Mouse (Mus musculus) colon, adult 2 months (tissue): ENCODE measurements around the gene Gpx1. TPM values are rescaled to one million over a fixed set of nuclear protein-coding genes. Genes with fewer than 3 reads are reported as not detected.

Experiments used
- polyA plus RNA-seq: library from polyadenylated mRNA; depleted of rRNA; stranded (reverse); fragments of >200 nt; gene quantifications from 2 replicates; pipeline ENCODE4 v1.2.3, GENCODE M21; 2012; rRNA removed

Gpx1 gene
- 1,237 and 1,448 TPM in 2 replicates for polyA plus RNA-seq

DNA sequence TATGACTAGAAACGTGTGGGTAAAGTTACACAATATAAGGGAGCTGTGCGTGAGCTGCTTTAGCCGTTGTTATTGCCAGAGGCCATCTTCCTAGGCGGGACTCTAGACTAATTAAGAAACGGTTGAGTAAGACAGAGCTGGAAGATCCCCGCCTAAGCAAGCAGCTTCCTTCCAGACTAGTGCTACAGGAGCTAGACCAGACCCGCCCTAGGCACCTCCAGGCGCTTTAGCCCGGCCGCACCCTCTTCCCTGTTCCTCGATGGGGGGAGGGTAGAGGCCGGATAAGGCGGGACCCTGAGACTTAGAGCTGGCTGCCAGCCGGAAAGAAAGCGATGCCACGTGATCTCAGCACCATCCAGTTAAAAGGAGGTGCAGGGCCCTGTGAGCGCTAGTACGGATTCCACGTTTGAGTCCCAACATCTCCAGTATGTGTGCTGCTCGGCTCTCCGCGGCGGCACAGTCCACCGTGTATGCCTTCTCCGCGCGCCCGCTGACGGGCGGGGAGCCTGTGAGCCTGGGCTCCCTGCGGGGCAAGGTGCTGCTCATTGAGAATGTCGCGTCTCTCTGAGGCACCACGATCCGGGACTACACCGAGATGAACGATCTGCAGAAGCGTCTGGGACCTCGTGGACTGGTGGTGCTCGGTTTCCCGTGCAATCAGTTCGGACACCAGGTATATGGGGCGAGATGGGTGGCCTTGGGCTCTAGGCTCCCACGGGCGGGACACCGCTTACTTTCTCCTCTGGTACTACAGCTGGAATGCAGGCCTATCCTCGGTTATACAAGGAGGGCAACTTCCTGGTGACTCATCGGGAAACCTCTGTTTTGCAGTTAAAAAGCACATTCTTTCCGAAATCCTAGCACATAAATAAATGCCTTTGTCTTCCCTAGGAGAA is at the start of gene Gpx1:
TSS of gene Gpx1 (plus strand) at position 18 of the 896 bp plus-strand sequence.

DNA sequence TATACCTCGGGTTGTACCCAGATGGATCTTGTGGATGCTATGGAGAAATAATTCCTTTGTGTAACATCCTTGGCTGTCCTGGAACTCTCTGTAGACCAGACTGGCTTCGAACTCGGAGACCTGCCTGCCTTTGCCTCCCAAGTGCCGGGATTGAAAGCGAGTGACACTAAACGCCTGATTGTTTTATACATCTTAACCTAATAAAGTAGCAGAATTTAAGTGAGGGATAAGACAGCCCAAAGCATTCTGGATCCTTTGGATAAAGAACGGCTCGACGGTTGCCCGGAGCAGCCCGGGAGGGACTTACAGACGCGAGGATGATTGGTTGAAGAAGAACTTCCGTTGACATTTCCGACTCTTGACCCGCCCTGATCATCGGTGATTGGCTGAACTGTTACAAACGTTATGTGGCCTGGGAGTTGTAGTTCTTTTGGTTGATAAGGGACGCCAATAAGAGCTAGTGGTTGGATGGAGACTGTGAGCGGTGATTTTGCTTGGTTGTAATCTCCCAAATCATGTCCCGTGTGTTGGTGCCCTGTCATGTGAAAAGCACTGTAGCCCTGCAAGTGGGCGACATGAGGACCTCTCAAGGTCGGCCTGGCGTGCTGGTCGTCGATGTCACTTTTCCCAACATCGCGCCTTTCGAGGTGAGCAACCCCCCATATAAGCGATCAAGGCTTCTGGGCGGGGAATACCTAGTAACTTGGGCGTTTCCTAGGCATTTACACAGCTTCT is 48.5 kb upstream of the Gpx1 start, which contains the start of gene Nicn1:
TSS of gene Nicn1 (plus strand) at position 414 of the 735 bp plus-strand sequence.

DNA sequence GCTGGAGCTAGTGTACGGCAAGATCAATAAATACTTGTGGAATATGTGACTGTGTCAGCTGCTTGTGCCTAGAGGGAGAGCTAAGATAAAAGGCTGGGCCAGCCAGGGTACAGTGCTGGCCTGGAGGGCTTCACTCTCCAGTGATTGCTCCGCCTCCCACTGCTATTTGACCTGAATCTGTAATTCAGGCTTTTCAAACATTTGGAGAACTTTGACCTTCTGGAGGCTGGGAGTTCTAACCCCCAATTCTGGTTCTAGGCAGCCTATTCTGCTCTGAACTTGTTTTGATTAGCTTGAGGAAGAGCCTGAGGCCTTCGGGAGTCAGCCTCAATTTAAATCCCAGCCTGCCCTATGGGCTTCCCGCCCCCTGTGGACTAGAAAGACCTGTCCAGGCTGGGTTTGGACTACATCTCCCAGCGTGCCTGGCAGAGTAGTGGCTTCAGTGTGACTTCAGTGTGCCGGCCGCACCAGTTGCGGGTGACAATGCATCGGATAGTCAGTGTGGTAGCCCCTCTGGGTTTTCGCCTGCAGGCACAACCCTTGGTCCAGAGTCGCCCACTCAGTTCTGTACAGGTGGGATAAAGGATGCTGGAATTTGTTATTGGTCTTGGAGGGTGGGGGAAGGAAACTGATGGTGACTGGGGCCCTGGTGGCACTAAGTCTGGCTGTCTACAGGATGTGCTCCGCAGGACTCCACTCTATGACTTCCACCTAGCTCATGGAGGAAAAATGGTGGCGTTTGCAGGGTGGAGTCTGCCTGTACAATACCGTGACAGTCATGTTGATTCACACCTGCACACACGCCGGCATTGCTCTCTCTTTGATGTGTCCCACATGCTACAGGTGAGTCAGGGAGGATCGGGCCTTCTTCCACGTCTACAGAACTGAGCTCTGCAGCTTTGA is 42.0 kb upstream of the Gpx1 start, which contains the start of gene Amt:
TSS of gene Amt (plus strand) at position 401 of the 903 bp plus-strand sequence.

DNA sequence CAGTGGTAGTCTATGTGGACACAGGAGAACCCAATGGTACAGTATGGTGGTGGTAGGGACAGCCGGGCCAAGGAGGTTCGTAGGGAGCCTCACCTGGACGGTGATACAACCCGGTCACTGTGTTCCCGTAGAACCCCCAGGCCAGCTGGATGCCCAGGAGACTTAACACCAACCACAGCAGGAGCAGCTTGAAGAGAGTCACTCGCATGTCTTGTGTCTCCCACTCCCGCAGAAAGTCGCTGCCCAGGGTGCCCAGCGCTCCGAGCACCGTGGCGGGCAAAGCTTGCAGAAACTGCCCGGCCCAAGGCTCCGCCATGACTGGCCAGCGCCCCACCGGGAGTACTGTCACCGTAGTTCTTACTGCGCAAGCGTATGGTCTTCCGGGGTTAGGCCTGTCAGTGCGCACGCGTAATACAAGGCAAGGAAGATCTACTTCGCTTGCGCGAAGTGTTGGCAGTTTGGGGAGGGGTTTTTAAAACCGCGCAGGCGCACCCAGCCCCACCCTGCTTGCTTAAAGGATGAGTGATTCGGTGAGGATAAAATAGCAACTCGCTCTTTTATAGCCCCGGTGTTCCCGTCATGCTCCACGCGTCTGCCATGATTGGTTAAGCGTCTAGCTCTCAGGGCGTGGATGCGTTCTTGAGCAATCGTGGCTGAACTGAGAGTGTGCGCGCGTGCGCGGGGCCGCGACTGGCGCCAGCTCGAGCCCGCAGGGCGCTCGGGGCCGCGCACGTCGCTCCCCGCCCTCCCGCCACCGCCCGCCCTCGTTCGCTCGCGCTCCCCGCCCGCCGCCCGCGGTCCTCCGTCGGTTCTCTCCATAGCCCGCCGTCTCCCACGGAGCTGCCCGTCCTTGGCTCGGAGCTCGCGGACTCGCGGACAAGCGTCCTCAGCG is 32.8 kb upstream of the Gpx1 start, which contains the start of the genes Rhoa and Tcta:
TSS of gene Rhoa (plus strand) at position 501 of the 892 bp plus-strand sequence.
TSS of gene Tcta (minus strand) at position 532 of the 892 bp plus-strand sequence.

DNA sequence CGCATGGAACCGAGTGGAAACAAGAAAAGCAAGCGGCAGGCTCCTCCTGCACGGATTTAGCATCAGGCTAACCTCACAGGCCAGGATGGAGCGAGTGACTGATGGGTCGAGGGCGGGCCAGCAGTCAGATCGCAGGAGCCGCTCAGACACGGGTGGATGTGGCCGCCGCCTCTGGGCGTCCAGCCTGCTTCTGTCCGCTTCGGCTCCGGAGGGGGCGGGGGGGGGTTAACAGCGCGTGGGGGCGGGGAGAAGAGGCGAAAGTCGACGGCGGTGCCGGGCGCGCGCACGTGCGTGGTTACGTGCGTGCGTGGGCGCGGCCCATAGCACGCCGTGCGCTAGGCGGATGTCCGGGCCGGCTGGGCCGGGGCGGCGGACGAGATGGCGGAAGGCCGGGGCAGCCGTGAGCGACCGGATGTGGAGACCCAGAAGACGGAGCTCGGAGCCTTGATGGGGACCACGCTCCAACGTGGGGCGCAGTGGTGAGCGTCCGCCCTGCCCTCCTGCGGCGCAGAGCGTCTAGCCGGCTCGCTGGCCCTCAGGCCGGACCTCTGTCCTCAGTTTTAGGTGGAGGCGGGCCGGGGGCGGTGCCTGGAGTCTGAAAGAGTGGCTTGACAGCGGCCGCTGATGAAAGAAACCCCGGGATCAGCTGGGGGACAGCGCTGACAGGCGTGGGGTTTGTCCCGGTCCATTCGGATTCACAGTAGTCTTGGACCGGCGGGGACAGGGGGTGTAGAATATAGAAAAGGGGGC is 9.0 kb downstream of the Gpx1 start, which contains the start of gene Usp4:
TSS of gene Usp4 (plus strand) at position 314 of the 750 bp plus-strand sequence.

Other genes starting within 250 kb of the Gpx1 start
- gene Apeh, start 244.3 kb upstream of the Gpx1 start, polyA plus RNA-seq: 125 and 159 TPM in 2 replicates
- gene Bsn, start 148.5 kb upstream of the Gpx1 start, polyA plus RNA-seq: 3.3 and 3.5 TPM in 2 replicates
- 69.1 and 74.7 TPM in 2 replicates for gene Dag1, start 74.9 kb upstream of the Gpx1 start, polyA plus RNA-seq
- gene Nicn1, start 48.5 kb upstream of the Gpx1 start, polyA plus RNA-seq: 10.7 and 12.1 TPM in 2 replicates
- gene Amt, start 42.0 kb upstream of the Gpx1 start, polyA plus RNA-seq: 8.7 and 10.3 TPM in 2 replicates
- gene Rhoa, start 32.8 kb upstream of the Gpx1 start, polyA plus RNA-seq: 90.9 and 92.1 TPM in 2 replicates
- 44.9 and 50.3 TPM in 2 replicates for gene Tcta, start 32.7 kb upstream of the Gpx1 start, polyA plus RNA-seq
- gene Usp4, start 8.9 kb downstream of the Gpx1 start, polyA plus RNA-seq: 57.9 and 63.9 TPM in 2 replicates
- 1.2 TPM in 1 of 2 replicates, not detected in the other for gene 1700102P08Rik, start 53.9 kb downstream of the Gpx1 start, polyA plus RNA-seq
- gene Ccdc36, start 89.6 kb downstream of the Gpx1 start, polyA plus RNA-seq: not detected in 2 replicates
- gene BC048562, start 97.6 kb downstream of the Gpx1 start, polyA plus RNA-seq: not detected in 2 replicates
- gene Ccdc71, start 121.6 kb downstream of the Gpx1 start, polyA plus RNA-seq: 25.7 and 26.6 TPM in 2 replicates
- 42.4 and 45.5 TPM in 2 replicates for gene Klhdc8b, start 122.7 kb downstream of the Gpx1 start, polyA plus RNA-seq
- 70.8 and 77.4 TPM in 2 replicates for gene Lamb2, start 140.8 kb downstream of the Gpx1 start, polyA plus RNA-seq
- gene Usp19, start 151.7 kb downstream of the Gpx1 start, polyA plus RNA-seq: 128 and 131 TPM in 2 replicates
- 237 and 356 TPM in 2 replicates for gene Qars, start 168.8 kb downstream of the Gpx1 start, polyA plus RNA-seq
- 80.5 and 83.8 TPM in 2 replicates for gene Qrich1, start 177.9 kb downstream of the Gpx1 start, polyA plus RNA-seq
- 99.2 and 118 TPM in 2 replicates for gene Impdh2, start 221.4 kb downstream of the Gpx1 start, polyA plus RNA-seq
- 39.9 and 44.5 TPM in 2 replicates for gene Ndufaf3, start 228.5 kb downstream of the Gpx1 start, polyA plus RNA-seq
- 198 and 245 TPM in 2 replicates for gene Dalrd3, start 231.0 kb downstream of the Gpx1 start, polyA plus RNA-seq
- 26.5 and 30.8 TPM in 2 replicates for gene Wdr6, start 239.8 kb downstream of the Gpx1 start, polyA plus RNA-seq